Mouse (Mus musculus): Measurements from ENCODE around the gene Dusp28. TPM values are rescaled to one million over a fixed set of nuclear protein-coding genes. Genes with fewer than 3 reads are reported as not detected.
A peak's percentile ranks its signal among the peaks of the same experiment; 100 is the strongest.

Gene Dusp28
- polyA plus RNA-seq, 1 experiment from 2014 or later, result 14.3 TPM

DNA sequence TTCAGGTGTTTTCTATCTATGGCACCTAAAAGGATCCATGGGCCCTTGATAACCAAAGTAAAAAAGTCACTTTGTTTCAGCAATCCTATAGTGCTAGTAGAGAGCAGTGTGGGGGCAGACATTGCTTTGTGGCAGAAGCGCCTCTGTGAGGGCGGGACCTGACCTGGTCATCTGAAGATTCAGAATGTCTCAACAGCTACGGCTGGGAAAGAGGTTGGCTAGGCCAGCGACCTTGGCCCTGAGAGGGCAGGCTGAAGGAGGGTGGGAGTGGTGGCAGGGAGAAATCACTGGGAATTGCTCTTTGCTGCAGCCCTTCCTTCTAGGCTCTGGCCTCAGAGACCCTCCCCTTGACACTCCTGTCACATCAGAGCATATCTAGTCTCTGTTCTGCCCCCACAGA lies 7.5 kb downstream of the Dusp28 start:
- no peak overlapping the region for H3K9ac ChIP-seq (ENCODE audit: low read depth, low read length)
- no peak overlapping the region for H3K27ac ChIP-seq (ENCODE audit: low read length)
- H3K4me2 ChIP-seq (ENCODE audit: low read depth, low read length), result no peak overlapping the region
- ATAC-seq, result no peak
- peaks cover 25% of the 10 kb centered on the region for H3K36me3 ChIP-seq (ENCODE audit: control insufficient read depth, insufficient read depth, low read length)
- H3K27me3 ChIP-seq (replicated peaks; ENCODE audit: control insufficient read depth, insufficient read depth, low read length), result no peaks in the 10 kb centered on the region
- H3K4me3 ChIP-seq (ENCODE audit: low read length), result no peak overlapping the region
- WGBS, result 84% methylated on average over 4 of the region's 4 CpGs
- no peaks in the 10 kb centered on the region for H3K9me3 ChIP-seq (ENCODE audit: control insufficient read depth, low read length)
- peaks cover 20% of the 10 kb centered on the region for H3K4me1 ChIP-seq (ENCODE audit: control insufficient read depth, insufficient read depth, low read length)

DNA sequence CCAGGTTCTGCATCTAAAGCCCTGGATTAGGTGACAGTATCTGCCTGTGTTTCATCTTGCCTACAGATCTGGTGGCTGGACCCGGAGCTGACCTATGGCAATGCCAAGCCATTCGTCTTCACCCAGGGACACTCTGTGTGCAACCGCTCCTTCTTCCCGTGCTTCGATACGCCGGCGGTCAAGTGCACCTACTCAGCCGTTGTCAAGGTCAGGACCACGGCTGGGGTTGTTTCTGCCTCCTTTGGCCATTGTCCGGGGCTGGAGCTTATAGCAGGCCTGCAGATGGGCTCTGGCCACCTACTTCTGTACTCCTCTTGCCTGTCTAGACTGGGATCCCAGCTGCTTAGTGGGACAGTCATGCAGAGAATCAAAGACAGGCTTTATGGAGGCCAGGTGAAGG lies 8.2 kb downstream of the Dusp28 start:
- Histone ChIP-seq H3K4me2 (ENCODE audit: low read depth, low read length) (no peak overlapping the region), H3K9ac (ENCODE audit: low read depth, low read length) (no peak overlapping the region), H3K9me3 (ENCODE audit: control insufficient read depth, low read length) (no peaks in the 10 kb centered on the region), H3K4me1 (ENCODE audit: control insufficient read depth, insufficient read depth, low read length) (peaks cover 16% of the 10 kb centered on the region), H3K27ac (ENCODE audit: low read length) (no peak overlapping the region), H3K36me3 (ENCODE audit: control insufficient read depth, insufficient read depth, low read length) (peaks cover 32% of the 10 kb centered on the region), H3K27me3 (replicated peaks; ENCODE audit: control insufficient read depth, insufficient read depth, low read length) (no peaks in the 10 kb centered on the region), H3K4me3 (ENCODE audit: low read length) (no peak overlapping the region)
- no peak for ATAC-seq
- WGBS, result 91% methylated on average over 11 of the region's 11 CpGs

DNA sequence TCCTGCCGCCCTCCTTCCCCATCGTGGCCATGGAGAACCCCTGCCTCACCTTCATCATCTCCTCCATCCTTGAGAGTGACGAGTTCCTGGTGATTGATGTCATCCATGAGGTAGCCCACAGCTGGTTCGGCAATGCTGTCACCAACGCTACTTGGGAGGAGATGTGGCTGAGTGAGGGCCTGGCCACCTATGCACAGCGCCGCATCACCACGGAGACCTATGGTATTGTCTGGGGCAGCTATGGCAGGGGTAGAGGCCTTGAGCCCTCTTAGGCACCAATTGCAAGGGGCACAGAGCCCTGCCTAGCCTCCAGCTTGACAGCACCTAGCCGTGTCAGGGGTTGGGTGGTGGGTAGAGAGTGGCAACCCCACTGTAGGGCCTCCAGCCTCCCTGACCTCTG lies 9.9 kb downstream of the Dusp28 start:
- no peak for ATAC-seq
- Histone ChIP-seq H3K9ac (ENCODE audit: low read depth, low read length) (no peak overlapping the region), H3K27ac (ENCODE audit: low read length) (no peak overlapping the region), H3K4me2 (ENCODE audit: low read depth, low read length) (no peak overlapping the region), H3K9me3 (ENCODE audit: control insufficient read depth, low read length) (no peaks in the 10 kb centered on the region), H3K27me3 (replicated peaks; ENCODE audit: control insufficient read depth, insufficient read depth, low read length) (no peaks in the 10 kb centered on the region), H3K4me3 (ENCODE audit: low read length) (no peak overlapping the region), H3K36me3 (ENCODE audit: control insufficient read depth, insufficient read depth, low read length) (peaks cover 35% of the 10 kb centered on the region), H3K4me1 (ENCODE audit: control insufficient read depth, insufficient read depth, low read length) (peaks cover 20% of the 10 kb centered on the region)
- 92% methylated on average over 9 of the region's 9 CpGs for WGBS

DNA sequence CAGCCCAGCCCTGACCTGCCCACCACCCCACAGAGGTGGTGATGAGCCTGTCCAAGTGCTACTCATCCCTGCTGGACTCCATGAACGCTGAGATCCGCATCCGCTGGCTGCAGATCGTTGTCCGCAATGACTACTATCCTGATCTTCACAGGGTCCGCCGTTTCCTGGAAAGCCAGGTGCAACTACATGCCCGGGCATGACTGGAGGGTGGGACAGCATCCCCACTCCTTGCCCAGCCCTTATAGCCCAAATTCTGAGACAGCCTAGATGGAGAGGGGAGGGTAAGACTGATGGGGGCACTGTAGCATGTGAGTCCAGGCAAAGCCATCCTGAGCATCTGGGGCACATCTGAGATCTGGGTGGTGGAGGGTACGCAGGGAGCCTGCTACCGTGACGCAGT lies 12.4 kb downstream of the Dusp28 start:
- Histone ChIP-seq H3K9me3 (ENCODE audit: control insufficient read depth, low read length) (no peaks in the 10 kb centered on the region), H3K4me3 (ENCODE audit: low read length) (no peak overlapping the region), H3K36me3 (ENCODE audit: control insufficient read depth, insufficient read depth, low read length) (peaks cover 35% of the 10 kb centered on the region), H3K9ac (ENCODE audit: low read depth, low read length) (no peak overlapping the region), H3K4me2 (ENCODE audit: low read depth, low read length) (no peak overlapping the region), H3K4me1 (ENCODE audit: control insufficient read depth, insufficient read depth, low read length) (peaks cover 9% of the 10 kb centered on the region), H3K27me3 (replicated peaks; ENCODE audit: control insufficient read depth, insufficient read depth, low read length) (no peaks in the 10 kb centered on the region), H3K27ac (ENCODE audit: low read length) (no peak overlapping the region)
- ATAC-seq, result no peak
- 95% methylated on average over 11 of the region's 11 CpGs for WGBS

DNA sequence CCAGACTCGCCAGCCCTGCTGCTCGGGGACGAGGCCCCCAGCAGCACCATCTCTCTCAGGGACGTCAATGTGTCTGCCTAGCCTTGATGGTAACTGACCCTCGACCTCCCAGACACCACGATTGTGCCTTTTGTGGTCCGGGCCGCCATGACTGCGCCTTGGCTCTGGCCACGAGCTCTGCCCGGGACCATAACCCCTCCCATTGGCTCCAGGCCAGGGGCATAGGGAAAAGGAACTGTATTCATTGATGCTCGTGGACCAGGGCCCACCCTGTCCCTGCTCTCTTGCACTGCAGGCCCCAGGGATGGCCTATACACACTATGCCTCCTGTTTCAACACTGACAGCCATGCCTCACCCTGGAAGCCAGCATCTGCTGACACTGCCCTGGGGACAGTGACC lies 13.0 kb downstream of the Dusp28 start:
- Histone ChIP-seq H3K9ac (ENCODE audit: low read depth, low read length) (peak overlapping the region; percentile 39; the same call in 1 of the 2 replicates), H3K36me3 (ENCODE audit: control insufficient read depth, insufficient read depth, low read length) (peaks cover 35% of the 10 kb centered on the region), H3K27ac (ENCODE audit: low read length) (peak overlapping the region; percentile 73), H3K4me1 (ENCODE audit: control insufficient read depth, insufficient read depth, low read length) (peaks cover 9% of the 10 kb centered on the region), H3K9me3 (ENCODE audit: control insufficient read depth, low read length) (no peaks in the 10 kb centered on the region), H3K4me3 (ENCODE audit: low read length) (no peak overlapping the region), H3K4me2 (ENCODE audit: low read depth, low read length) (no peak overlapping the region), H3K27me3 (replicated peaks; ENCODE audit: control insufficient read depth, insufficient read depth, low read length) (no peaks in the 10 kb centered on the region)
- WGBS, result 77% methylated on average over 12 of the region's 12 CpGs
- peak; percentile 31; the same call in 1 of the 2 replicates for ATAC-seq

DNA sequence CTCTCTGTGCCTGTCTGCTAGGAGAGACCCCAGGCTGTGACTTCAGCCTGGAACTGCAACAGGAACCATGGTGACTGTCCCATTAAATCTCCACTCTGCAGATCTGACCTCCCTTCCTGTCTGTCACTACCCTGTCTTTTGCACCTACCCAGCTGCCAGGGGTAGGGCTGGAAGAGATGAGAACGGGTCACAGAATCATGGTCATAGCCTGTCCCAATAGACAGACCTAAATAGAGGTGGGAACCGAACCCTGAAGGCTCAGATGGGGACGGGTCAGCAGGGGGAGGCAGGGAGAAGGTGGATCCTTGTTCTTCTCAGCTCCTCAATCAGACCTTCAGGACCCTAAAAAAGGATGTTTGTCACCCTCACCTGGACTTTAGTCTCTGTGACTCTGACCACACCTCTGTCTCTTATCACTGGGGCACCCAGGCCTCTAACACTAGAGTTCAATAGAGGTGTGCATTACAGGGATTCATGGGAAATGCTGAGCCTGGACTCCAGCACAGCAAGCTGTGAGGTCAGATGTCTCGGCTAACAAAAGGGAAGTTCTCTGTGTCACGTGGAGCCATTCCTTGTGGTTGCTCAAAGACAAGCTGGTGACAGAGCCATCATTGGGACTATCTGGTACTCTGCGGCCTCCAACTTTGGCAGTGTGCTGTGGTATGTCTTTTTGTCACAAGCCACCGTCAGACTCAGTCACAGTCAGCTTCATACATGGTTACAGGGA lies 13.9 kb downstream of the Dusp28 start:
- ATAC-seq, result peak; percentile 95
- peaks cover 30% of the 10 kb centered on the region for H3K36me3 ChIP-seq (ENCODE audit: control insufficient read depth, insufficient read depth, low read length)
- no peak overlapping the region for H3K9ac ChIP-seq (ENCODE audit: low read depth, low read length)
- WGBS, result 70% methylated on average over 7 of the region's 7 CpGs
- no peak overlapping the region for H3K4me3 ChIP-seq (ENCODE audit: low read length)
- H3K4me2 ChIP-seq (ENCODE audit: low read depth, low read length), result no peak overlapping the region
- H3K9me3 ChIP-seq (ENCODE audit: control insufficient read depth, low read length), result no peaks in the 10 kb centered on the region
- H3K27ac ChIP-seq (ENCODE audit: low read length), result peak overlapping the region; percentile 73
- no peaks in the 10 kb centered on the region for H3K27me3 ChIP-seq (replicated peaks; ENCODE audit: control insufficient read depth, insufficient read depth, low read length)
- peaks cover 9% of the 10 kb centered on the region for H3K4me1 ChIP-seq (ENCODE audit: control insufficient read depth, insufficient read depth, low read length)

DNA sequence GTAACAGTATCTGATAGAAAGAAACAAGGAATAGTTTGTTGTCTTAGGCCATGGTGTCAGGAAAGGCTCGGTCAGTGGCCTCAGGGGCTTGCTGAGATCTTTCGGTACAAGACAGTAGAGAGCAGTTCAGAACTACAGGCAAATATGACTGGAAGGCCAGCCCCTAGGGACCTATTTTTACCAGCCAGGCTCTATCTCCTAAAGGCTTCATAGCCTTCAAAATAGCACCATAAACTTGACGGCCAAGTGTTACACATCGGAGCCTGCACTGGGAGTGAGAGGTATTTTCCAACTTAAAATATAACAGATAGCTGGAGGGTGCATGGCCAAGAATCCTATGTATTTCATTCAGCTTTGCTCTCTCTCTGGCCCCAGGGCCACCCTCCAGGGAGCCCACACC lies 14.7 kb downstream of the Dusp28 start:
- no peaks in the 10 kb centered on the region for H3K9me3 ChIP-seq (ENCODE audit: control insufficient read depth, low read length)
- H3K27me3 ChIP-seq (replicated peaks; ENCODE audit: control insufficient read depth, insufficient read depth, low read length), result no peaks in the 10 kb centered on the region
- no peak for ATAC-seq
- H3K4me2 ChIP-seq (ENCODE audit: low read depth, low read length), result no peak overlapping the region
- H3K9ac ChIP-seq (ENCODE audit: low read depth, low read length), result no peak overlapping the region
- 87% methylated on average over 4 of the region's 4 CpGs for WGBS
- H3K36me3 ChIP-seq (ENCODE audit: control insufficient read depth, insufficient read depth, low read length), result peaks cover 26% of the 10 kb centered on the region
- peak overlapping the region; percentile 51; the same call in 1 of the 2 replicates for H3K27ac ChIP-seq (ENCODE audit: low read length)
- H3K4me3 ChIP-seq (ENCODE audit: low read length), result no peak overlapping the region
- peaks cover 9% of the 10 kb centered on the region for H3K4me1 ChIP-seq (ENCODE audit: control insufficient read depth, insufficient read depth, low read length)

DNA sequence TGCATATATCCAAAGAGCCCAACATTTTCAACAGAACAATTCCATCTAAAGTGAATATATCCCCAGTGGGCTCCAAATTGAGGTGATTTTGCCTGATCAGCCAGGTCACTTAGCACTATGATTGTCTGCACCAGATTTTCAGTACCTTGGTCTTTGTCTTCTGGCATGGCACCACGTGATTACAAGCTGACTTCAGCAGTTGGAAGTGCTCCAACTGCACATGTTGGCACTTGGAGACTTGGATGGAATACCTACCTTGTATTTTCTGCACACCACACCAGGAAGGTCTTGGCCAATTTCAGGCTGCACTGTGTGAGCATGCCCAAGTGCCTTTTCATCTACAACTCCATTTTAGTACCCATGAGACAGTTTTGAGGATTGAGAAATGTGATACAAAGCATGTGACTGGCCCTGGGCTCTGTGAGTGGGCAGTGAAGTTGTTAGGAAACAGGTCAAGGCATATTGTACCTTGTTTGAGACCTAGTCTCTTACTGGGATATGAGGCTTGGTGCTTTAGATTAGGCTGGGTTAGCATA lies 23.5 kb downstream of the Dusp28 start:
- Histone ChIP-seq H3K36me3 (ENCODE audit: control insufficient read depth, insufficient read depth, low read length) (no peaks in the 10 kb centered on the region), H3K4me1 (ENCODE audit: control insufficient read depth, insufficient read depth, low read length) (peaks cover 8% of the 10 kb centered on the region), H3K9ac (ENCODE audit: low read depth, low read length) (no peak overlapping the region), H3K27me3 (replicated peaks; ENCODE audit: control insufficient read depth, insufficient read depth, low read length) (no peaks in the 10 kb centered on the region), H3K9me3 (ENCODE audit: control insufficient read depth, low read length) (no peaks in the 10 kb centered on the region), H3K4me3 (ENCODE audit: low read length) (no peak overlapping the region), H3K4me2 (ENCODE audit: low read depth, low read length) (no peak overlapping the region), H3K27ac (ENCODE audit: low read length) (no peak overlapping the region)
- no peak for ATAC-seq
- 24% methylated on average over 1 of the region's 1 CpGs for WGBS

DNA sequence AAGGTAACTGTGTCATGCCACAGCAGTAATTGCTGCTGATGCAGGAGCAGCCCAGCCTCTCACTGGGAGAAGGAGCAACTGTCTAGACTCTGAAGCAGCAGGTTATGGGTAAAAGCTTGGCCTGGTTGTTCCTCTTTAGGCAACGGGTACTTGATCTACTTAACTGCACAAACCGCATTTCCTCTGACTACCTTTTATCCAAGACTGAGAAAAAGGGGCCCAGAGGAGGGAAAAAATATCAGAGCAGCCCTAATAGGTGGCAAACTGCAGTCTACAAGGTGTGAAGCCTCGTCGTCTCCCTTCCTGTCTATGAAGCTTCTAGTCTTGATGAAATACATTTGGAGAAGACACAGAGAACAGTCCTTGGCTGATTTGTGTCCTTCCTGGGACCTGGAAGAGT lies 26.8 kb downstream of the Dusp28 start:
- H3K27me3 ChIP-seq (replicated peaks; ENCODE audit: control insufficient read depth, insufficient read depth, low read length), result no peaks in the 10 kb centered on the region
- H3K9me3 ChIP-seq (ENCODE audit: control insufficient read depth, low read length), result no peaks in the 10 kb centered on the region
- H3K4me2 ChIP-seq (ENCODE audit: low read depth, low read length), result peak overlapping the region; percentile 89
- 77% methylated on average over 4 of the region's 4 CpGs for WGBS
- peaks cover 28% of the 10 kb centered on the region for H3K4me1 ChIP-seq (ENCODE audit: control insufficient read depth, insufficient read depth, low read length)
- H3K36me3 ChIP-seq (ENCODE audit: control insufficient read depth, insufficient read depth, low read length), result no peaks in the 10 kb centered on the region
- peak overlapping the region; percentile 84 for H3K4me3 ChIP-seq (ENCODE audit: low read length)
- ATAC-seq, result no peak
- H3K9ac ChIP-seq (ENCODE audit: low read depth, low read length), result peak overlapping the region; percentile 73
- H3K27ac ChIP-seq (ENCODE audit: low read length), result peak overlapping the region; percentile 99
